Mouse (Mus musculus): ENCODE data around the gene Chd6. TPM values are rescaled to one million over a fixed set of nuclear protein-coding genes. Genes with fewer than 3 reads are reported as not detected.

Gene Chd6
- polyA plus RNA-seq, 1 experiment from 2014 or later = 16.7 TPM

- Histone ChIP-seq H3K4me3 (no peak overlapping the region), H3K36me3 (peaks cover 13% of the 10 kb centered on the region), H3K27me3 (replicated peaks) (no peaks in the 10 kb centered on the region), H3K9ac (no peak overlapping the region), H3K4me1 (peaks cover 30% of the 10 kb centered on the region), H3K27ac (replicated peaks) (no peak overlapping the region), H3K4me2 (no peak overlapping the region), H3K9me3 (no peaks in the 10 kb centered on the region)
- WGBS = 83% methylated on average over 2 of the region's 2 CpGs
- ATAC-seq (ENCODE audit: extremely low read depth, insufficient number of reproducible peaks, low FRiP score, low TSS enrichment) = no peak
Measured at GRCm38 (mm10) chr2:161065594-161065993, 43.3 kb downstream of the Chd6 start.

- 15% methylated on average over 1 of the region's 1 CpGs for WGBS
- Histone ChIP-seq H3K9me3 (no peaks in the 10 kb centered on the region), H3K9ac (no peak overlapping the region), H3K4me3 (no peak overlapping the region), H3K27ac (replicated peaks) (no peak overlapping the region), H3K4me2 (no peak overlapping the region), H3K36me3 (peaks cover 13% of the 10 kb centered on the region), H3K27me3 (replicated peaks) (no peaks in the 10 kb centered on the region), H3K4me1 (peaks cover 30% of the 10 kb centered on the region)
- ATAC-seq (ENCODE audit: extremely low read depth, insufficient number of reproducible peaks, low FRiP score, low TSS enrichment) = no peak
Measured at GRCm38 (mm10) chr2:161064836-161065235, 44.0 kb downstream of the Chd6 start.

- H3K4me2 ChIP-seq = no peak overlapping the region
- H3K4me1 ChIP-seq = peaks cover 7% of the 10 kb centered on the region; the same call in 1 of the 2 replicates
- no peak overlapping the region for H3K4me3 ChIP-seq
- no peaks in the 10 kb centered on the region for H3K27me3 ChIP-seq (replicated peaks)
- no peak for ATAC-seq (ENCODE audit: extremely low read depth, insufficient number of reproducible peaks, low FRiP score, low TSS enrichment)
- no peaks in the 10 kb centered on the region for H3K36me3 ChIP-seq
- WGBS = 85% methylated on average over 4 of the region's 4 CpGs
- H3K9ac ChIP-seq = no peak overlapping the region
- no peaks in the 10 kb centered on the region for H3K9me3 ChIP-seq
- no peak overlapping the region for H3K27ac ChIP-seq (replicated peaks)
Measured at GRCm38 (mm10) chr2:161058841-161059240, 50.0 kb downstream of the Chd6 start.

DNA sequence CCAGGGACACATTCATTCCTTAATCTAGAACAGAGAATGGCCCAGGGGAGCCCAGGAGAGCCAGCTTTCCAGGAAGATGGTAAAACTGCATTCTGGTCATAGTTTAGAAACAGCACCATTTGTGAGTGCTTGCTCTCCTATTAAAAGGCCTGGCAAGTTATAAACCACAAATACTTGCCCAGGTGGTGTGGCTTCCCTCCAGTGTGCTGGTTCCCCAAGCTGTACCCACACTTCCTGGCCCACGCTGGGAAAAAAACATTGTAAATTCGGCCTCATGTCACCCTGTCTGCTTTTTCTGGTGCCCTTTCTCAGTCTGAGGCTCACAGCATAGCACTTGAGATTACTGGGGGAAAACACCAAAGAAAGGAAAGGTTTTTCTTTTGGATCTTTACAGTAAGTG, 55.1 kb downstream of the Chd6 start:
- no peak overlapping the region for H3K9ac ChIP-seq
- H3K4me1 ChIP-seq = no peaks in the 10 kb centered on the region
- ATAC-seq (ENCODE audit: extremely low read depth, insufficient number of reproducible peaks, low FRiP score, low TSS enrichment) = no peak
- peaks cover 22% of the 10 kb centered on the region for H3K36me3 ChIP-seq
- H3K4me3 ChIP-seq = no peak overlapping the region
- H3K27ac ChIP-seq (replicated peaks) = no peak overlapping the region
- no peaks in the 10 kb centered on the region for H3K27me3 ChIP-seq (replicated peaks)
- WGBS = 74% methylated on average over 2 of the region's 2 CpGs
- H3K9me3 ChIP-seq = no peaks in the 10 kb centered on the region
- H3K4me2 ChIP-seq = no peak overlapping the region

GRCm38 (mm10) chr2:161052175-161052574, 56.7 kb downstream of the Chd6 start:
- H3K27ac ChIP-seq (replicated peaks) = no peak overlapping the region
- H3K4me1 ChIP-seq = no peaks in the 10 kb centered on the region
- no peak for ATAC-seq (ENCODE audit: extremely low read depth, insufficient number of reproducible peaks, low FRiP score, low TSS enrichment)
- no peaks in the 10 kb centered on the region for H3K27me3 ChIP-seq (replicated peaks)
- H3K4me2 ChIP-seq = no peak overlapping the region
- peaks cover 28% of the 10 kb centered on the region for H3K36me3 ChIP-seq
- H3K4me3 ChIP-seq = no peak overlapping the region
- H3K9ac ChIP-seq = no peak overlapping the region
- no peaks in the 10 kb centered on the region for H3K9me3 ChIP-seq
- WGBS = 93% methylated on average over 5 of the region's 5 CpGs

DNA sequence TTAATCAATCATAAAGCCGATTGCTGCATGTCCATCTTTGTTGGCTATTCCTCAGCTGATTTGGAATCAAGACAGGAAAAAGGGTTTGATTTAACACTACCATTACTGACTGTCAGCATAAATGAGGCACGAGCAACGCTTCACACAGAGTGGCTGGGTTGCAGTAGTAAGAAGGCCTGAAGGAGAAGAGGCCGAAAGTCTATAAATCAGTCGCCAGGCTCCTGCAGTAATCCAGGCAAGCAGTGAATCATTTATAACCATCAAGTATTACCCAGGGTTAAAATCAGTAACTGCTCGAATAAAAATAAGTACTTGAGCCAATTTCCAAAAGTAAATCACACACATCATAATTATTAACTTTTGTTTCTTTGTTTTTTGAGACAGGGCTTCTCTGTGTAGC, 59.4 kb downstream of the Chd6 start:
- Histone ChIP-seq H3K9ac (no peak overlapping the region), H3K27me3 (replicated peaks) (no peaks in the 10 kb centered on the region), H3K4me3 (no peak overlapping the region), H3K4me1 (peaks cover 5% of the 10 kb centered on the region; the same call in 1 of the 2 replicates), H3K9me3 (no peaks in the 10 kb centered on the region), H3K4me2 (no peak overlapping the region), H3K36me3 (peaks cover 45% of the 10 kb centered on the region), H3K27ac (replicated peaks) (no peak overlapping the region)
- WGBS = 81% methylated on average over 6 of the region's 6 CpGs
- ATAC-seq (ENCODE audit: extremely low read depth, insufficient number of reproducible peaks, low FRiP score, low TSS enrichment) = no peak

- ATAC-seq (ENCODE audit: extremely low read depth, insufficient number of reproducible peaks, low FRiP score, low TSS enrichment) = no peak
- H3K9ac ChIP-seq = no peak overlapping the region
- H3K27me3 ChIP-seq (replicated peaks) = no peaks in the 10 kb centered on the region
- no peak overlapping the region for H3K27ac ChIP-seq (replicated peaks)
- H3K4me3 ChIP-seq = no peak overlapping the region
- no peaks in the 10 kb centered on the region for H3K9me3 ChIP-seq
- H3K4me2 ChIP-seq = no peak overlapping the region
- WGBS = 89% methylated on average over 8 of the region's 8 CpGs
- peaks cover 60% of the 10 kb centered on the region for H3K36me3 ChIP-seq
- peaks cover 5% of the 10 kb centered on the region; the same call in 1 of the 2 replicates for H3K4me1 ChIP-seq
Measured at GRCm38 (mm10) chr2:161044492-161045201, 64.2 kb downstream of the Chd6 start.

DNA sequence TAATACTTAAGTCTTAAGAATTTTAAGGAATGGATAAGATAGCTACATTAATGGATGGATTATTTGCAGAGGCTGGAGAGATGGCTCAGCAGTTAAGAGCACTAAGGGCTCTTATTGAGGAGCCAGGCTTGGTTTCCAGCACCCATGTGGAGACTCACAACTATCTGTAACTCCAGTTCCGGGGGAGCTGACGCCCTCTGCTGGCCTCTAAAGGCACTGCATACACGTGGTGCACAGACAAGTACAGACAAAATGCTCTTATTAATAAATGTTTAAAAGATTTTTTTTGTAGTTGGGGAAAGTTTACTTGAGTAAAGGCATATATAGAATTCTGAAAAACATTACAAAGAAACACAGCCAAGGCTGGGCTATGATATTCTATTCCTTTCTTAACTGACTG, 66.0 kb downstream of the Chd6 start:
- H3K9me3 ChIP-seq = no peaks in the 10 kb centered on the region
- H3K4me2 ChIP-seq = no peak overlapping the region
- H3K36me3 ChIP-seq = peaks cover 72% of the 10 kb centered on the region
- no peak overlapping the region for H3K9ac ChIP-seq
- WGBS = 65% methylated on average over 3 of the region's 3 CpGs
- peaks cover 5% of the 10 kb centered on the region; the same call in 1 of the 2 replicates for H3K4me1 ChIP-seq
- no peak for ATAC-seq (ENCODE audit: extremely low read depth, insufficient number of reproducible peaks, low FRiP score, low TSS enrichment)
- no peak overlapping the region for H3K4me3 ChIP-seq
- no peak overlapping the region for H3K27ac ChIP-seq (replicated peaks)
- no peaks in the 10 kb centered on the region for H3K27me3 ChIP-seq (replicated peaks)

GRCm38 (mm10) chr2:161040743-161041142, 68.1 kb downstream of the Chd6 start:
- H3K9ac ChIP-seq = no peak overlapping the region
- no peak overlapping the region for H3K4me3 ChIP-seq
- 77% methylated on average over 4 of the region's 4 CpGs for WGBS
- H3K27ac ChIP-seq (replicated peaks) = no peak overlapping the region
- peaks cover 1% of the 10 kb centered on the region; the same call in 1 of the 2 replicates for H3K4me1 ChIP-seq
- ATAC-seq (ENCODE audit: extremely low read depth, insufficient number of reproducible peaks, low FRiP score, low TSS enrichment) = no peak
- no peaks in the 10 kb centered on the region for H3K27me3 ChIP-seq (replicated peaks)
- no peak overlapping the region for H3K4me2 ChIP-seq
- no peaks in the 10 kb centered on the region for H3K9me3 ChIP-seq
- peaks cover 78% of the 10 kb centered on the region for H3K36me3 ChIP-seq

DNA sequence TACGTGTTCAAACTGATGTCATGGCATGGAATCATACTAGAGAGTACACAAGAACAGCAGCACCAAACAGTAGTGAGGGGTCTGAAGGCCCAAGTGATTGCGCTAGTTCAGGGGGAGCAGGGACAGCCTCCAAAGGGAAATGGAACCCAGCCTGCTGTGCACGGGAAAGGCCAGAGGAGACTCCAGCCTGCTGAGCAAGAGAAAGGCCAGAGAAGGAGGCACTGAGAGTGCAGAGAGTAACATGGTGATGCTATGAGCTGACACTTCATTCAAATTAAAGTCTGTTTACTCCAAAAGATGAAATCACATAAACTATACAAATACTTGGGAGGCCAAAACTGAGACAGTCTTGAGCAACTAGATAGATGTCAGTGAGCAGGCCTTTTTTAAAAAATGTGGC, 71.1 kb downstream of the Chd6 start:
- no peaks in the 10 kb centered on the region for H3K9me3 ChIP-seq
- no peaks in the 10 kb centered on the region for H3K27me3 ChIP-seq (replicated peaks)
- peaks cover 69% of the 10 kb centered on the region for H3K36me3 ChIP-seq
- peaks cover 6% of the 10 kb centered on the region for H3K4me1 ChIP-seq
- no peak overlapping the region for H3K4me3 ChIP-seq
- no peak overlapping the region for H3K9ac ChIP-seq
- WGBS = 91% methylated on average over 3 of the region's 3 CpGs
- no peak overlapping the region for H3K27ac ChIP-seq (replicated peaks)
- no peak overlapping the region for H3K4me2 ChIP-seq
- ATAC-seq (ENCODE audit: extremely low read depth, insufficient number of reproducible peaks, low FRiP score, low TSS enrichment) = no peak

DNA sequence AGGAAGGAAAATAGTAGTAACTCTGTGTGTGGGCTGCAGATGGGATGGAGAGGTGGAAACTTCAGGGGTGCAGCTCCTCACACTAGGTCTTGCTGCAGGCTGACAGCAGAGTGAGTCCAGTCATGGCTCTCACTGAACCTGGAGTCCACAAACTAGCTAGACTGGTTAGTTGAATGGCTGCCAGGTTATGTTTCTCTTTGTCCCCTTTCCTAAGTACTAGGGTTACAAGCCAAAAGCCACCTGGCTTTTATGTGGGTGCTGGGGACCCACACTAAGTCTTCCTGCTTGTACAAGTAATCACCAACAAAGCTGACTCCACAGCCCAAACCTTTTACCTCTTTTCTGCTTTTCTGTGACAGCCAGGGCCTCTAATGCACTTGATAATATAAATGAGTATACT, 75.7 kb downstream of the Chd6 start:
- Histone ChIP-seq H3K4me2 (no peak overlapping the region), H3K9me3 (no peaks in the 10 kb centered on the region), H3K4me3 (no peak overlapping the region), H3K36me3 (peaks cover 58% of the 10 kb centered on the region), H3K27me3 (replicated peaks) (no peaks in the 10 kb centered on the region), H3K9ac (no peak overlapping the region), H3K27ac (replicated peaks) (no peak overlapping the region), H3K4me1 (peaks cover 11% of the 10 kb centered on the region)
- no peak for ATAC-seq (ENCODE audit: extremely low read depth, insufficient number of reproducible peaks, low FRiP score, low TSS enrichment)

GRCm38 (mm10) chr2:161032394-161032793, 76.5 kb downstream of the Chd6 start:
- H3K4me2 ChIP-seq = no peak overlapping the region
- H3K9ac ChIP-seq = no peak overlapping the region
- peaks cover 11% of the 10 kb centered on the region for H3K4me1 ChIP-seq
- WGBS = 54% methylated on average over 7 of the region's 7 CpGs
- peaks cover 58% of the 10 kb centered on the region for H3K36me3 ChIP-seq
- H3K27me3 ChIP-seq (replicated peaks) = no peaks in the 10 kb centered on the region
- no peak overlapping the region for H3K27ac ChIP-seq (replicated peaks)
- ATAC-seq (ENCODE audit: extremely low read depth, insufficient number of reproducible peaks, low FRiP score, low TSS enrichment) = no peak
- no peaks in the 10 kb centered on the region for H3K9me3 ChIP-seq
- H3K4me3 ChIP-seq = no peak overlapping the region

All from heart, embryonic 13.5 days (tissue).